Mouse (Mus musculus): ENCODE measurements around the gene Itga9. TPM values are rescaled to one million over a fixed set of nuclear protein-coding genes. Genes with fewer than 3 reads are reported as not detected.
"Not testable (repeated sequence)": the region's sequence is repeated elsewhere in the genome, so short reads cannot be mapped to it uniquely, and the experiment has no call there.

The Itga9 gene
- polyA plus RNA-seq, 1 experiment from 2014 or later = 3.7 TPM

DNA sequence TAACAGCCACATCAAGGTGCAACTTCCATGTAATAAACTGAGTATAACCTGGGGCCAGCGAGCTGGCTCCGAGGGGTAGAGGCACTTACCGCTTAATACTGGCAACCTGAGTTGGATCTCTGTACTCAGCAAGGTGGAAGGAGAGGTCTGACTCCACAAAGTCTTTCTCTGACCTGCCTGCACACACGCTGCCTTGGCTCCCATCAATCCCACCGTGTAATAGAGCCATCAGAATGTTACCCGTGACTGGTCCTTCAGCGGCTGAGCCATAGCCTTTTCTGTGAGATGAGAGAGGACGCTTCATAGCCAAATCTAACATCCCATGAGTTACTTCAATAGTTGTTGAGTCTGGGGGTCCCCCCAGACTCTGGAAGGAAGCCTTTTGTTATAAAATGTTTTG is 13.0 kb upstream of the Itga9 start:
- no peaks in the 10 kb centered on the region for H3K27me3 ChIP-seq (replicated peaks; ENCODE audit: control insufficient read depth, insufficient read depth, low read length)
- H3K4me3 ChIP-seq (ENCODE audit: low read length) = no peak overlapping the region
- no peak overlapping the region for H3K27ac ChIP-seq (ENCODE audit: low read length)
- no peaks in the 10 kb centered on the region for H3K36me3 ChIP-seq (ENCODE audit: control insufficient read depth, insufficient read depth, low read length)
- WGBS = 84% methylated on average over 8 of the region's 8 CpGs
- H3K9me3 ChIP-seq (ENCODE audit: control insufficient read depth, low read length) = no peaks in the 10 kb centered on the region
- 0 out of 2 replicates have a peak, but pooled peaks cover 7% of the 10 kb centered on the region for H3K4me1 ChIP-seq (ENCODE audit: control insufficient read depth, insufficient read depth, low read length)
- ATAC-seq = no peak
- no peak overlapping the region for H3K9ac ChIP-seq (ENCODE audit: low read depth, low read length)
- H3K4me2 ChIP-seq (ENCODE audit: low read depth, low read length) = no peak overlapping the region

DNA sequence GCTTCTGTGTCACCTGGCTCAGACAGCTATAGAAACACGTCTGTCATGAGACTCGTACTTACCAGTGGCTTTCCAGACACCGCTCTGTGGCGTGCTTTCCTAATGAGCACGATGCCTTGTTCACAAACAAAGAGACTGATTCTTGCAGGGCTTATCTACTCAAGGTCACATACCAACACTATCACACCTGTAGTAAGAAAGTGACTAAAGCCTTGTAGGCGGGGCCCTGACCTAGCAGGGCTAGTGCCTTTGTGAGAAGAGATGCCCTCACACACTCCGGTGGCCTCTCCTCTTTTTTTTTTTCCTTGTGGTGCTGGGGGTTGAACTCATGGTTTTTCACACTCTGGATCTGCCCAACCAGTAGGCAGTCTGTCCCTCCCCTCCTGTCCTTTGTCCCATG is 9.7 kb upstream of the Itga9 start:
- no peaks in the 10 kb centered on the region for H3K4me1 ChIP-seq (ENCODE audit: control insufficient read depth, insufficient read depth, low read length)
- no peak overlapping the region for H3K4me3 ChIP-seq (ENCODE audit: low read length)
- no peaks in the 10 kb centered on the region for H3K27me3 ChIP-seq (replicated peaks; ENCODE audit: control insufficient read depth, insufficient read depth, low read length)
- WGBS = 61% methylated on average over 7 of the region's 7 CpGs
- no peak overlapping the region for H3K9ac ChIP-seq (ENCODE audit: low read depth, low read length)
- peak; percentile 85 for ATAC-seq
- no peak overlapping the region for H3K27ac ChIP-seq (ENCODE audit: low read length)
- no peaks in the 10 kb centered on the region for H3K9me3 ChIP-seq (ENCODE audit: control insufficient read depth, low read length)
- H3K36me3 ChIP-seq (ENCODE audit: control insufficient read depth, insufficient read depth, low read length) = no peaks in the 10 kb centered on the region
- no peak overlapping the region for H3K4me2 ChIP-seq (ENCODE audit: low read depth, low read length)

DNA sequence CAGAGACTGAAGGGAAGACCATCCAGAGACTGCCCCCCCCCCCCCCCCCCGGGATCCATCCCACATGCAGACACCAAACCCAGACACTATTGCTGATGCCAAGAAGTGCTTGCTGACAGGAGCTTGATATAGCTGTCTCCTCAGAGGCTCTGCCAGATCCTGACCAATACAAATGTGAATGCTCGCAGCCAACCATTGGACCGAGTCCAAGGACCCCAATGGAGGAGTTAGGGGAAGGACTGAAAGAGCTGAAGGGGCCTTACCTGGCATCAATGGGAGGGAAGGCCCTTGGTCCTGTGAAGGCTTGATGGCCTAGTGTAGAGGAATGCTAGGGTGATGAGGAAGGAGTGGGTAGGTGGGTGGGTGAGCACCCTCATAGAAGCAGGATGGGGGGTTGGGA is 6.1 kb upstream of the Itga9 start:
- not testable (repeated sequence) for H3K27ac ChIP-seq (ENCODE audit: low read length); H3K4me1 ChIP-seq (ENCODE audit: control insufficient read depth, insufficient read depth, low read length); H3K36me3 ChIP-seq (ENCODE audit: control insufficient read depth, insufficient read depth, low read length); H3K4me2 ChIP-seq (ENCODE audit: low read depth, low read length); H3K4me3 ChIP-seq (ENCODE audit: low read length); ATAC-seq; H3K27me3 ChIP-seq (replicated peaks; ENCODE audit: control insufficient read depth, insufficient read depth, low read length); H3K9ac ChIP-seq (ENCODE audit: low read depth, low read length); H3K9me3 ChIP-seq (ENCODE audit: control insufficient read depth, low read length)
- 78% methylated on average over 3 of the region's 3 CpGs for WGBS

DNA sequence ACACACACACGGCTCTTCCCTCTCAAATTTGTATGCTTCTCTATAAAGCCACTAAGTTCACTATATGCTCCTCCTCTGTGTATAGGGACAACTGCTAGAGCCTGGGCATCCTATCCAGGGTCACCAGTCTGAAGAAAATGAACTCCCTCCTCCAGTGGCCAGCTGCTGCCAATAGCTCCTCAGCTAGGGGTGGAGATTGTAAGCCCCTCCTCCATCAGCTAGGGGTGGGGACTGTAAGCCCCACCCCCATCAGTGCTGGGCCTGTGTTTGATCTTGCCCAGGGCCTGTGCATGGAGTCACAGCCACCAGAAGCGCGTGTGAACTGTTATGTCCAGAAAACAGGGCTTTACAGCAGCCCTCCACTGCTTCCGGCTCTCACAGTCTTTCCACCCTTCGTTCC is 3.9 kb upstream of the Itga9 start:
- ATAC-seq = no peak
- H3K27me3 ChIP-seq (replicated peaks; ENCODE audit: control insufficient read depth, insufficient read depth, low read length) = peaks cover under 1% of the 10 kb centered on the region; the same call in 1 of the 2 replicates

GRCm38 (mm10) chr9:118606817-118607371 is 404 bp downstream of the Itga9 start:
- H3K27me3 ChIP-seq (replicated peaks; ENCODE audit: control insufficient read depth, insufficient read depth, low read length) = peaks cover 3% of the 10 kb centered on the region; the same call in 1 of the 2 replicates
- WGBS = under 1% methylated on average over 56 of the region's 68 CpGs
- peak overlapping the region; percentile 92 for H3K4me2 ChIP-seq (ENCODE audit: low read depth, low read length)
- peak overlapping the region; percentile 89 for H3K9ac ChIP-seq (ENCODE audit: low read depth, low read length)
- H3K4me3 ChIP-seq (ENCODE audit: low read length) = peak overlapping the region; percentile 80
- peak overlapping the region; percentile 67 for H3K27ac ChIP-seq (ENCODE audit: low read length)
- no peaks in the 10 kb centered on the region for H3K36me3 ChIP-seq (ENCODE audit: control insufficient read depth, insufficient read depth, low read length)
- no peaks in the 10 kb centered on the region for H3K9me3 ChIP-seq (ENCODE audit: control insufficient read depth, low read length)
- peaks cover 18% of the 10 kb centered on the region for H3K4me1 ChIP-seq (ENCODE audit: control insufficient read depth, insufficient read depth, low read length)
- peak; percentile 70 for ATAC-seq

More for the DNA sequence above, 3.9 kb upstream of the Itga9 start:
- no peak overlapping the region for H3K4me3 ChIP-seq (ENCODE audit: low read length)
- H3K9me3 ChIP-seq (ENCODE audit: control insufficient read depth, low read length) = no peaks in the 10 kb centered on the region
- H3K4me1 ChIP-seq (ENCODE audit: control insufficient read depth, insufficient read depth, low read length) = 0 out of 2 replicates have a peak, but pooled peaks cover 6% of the 10 kb centered on the region
- H3K36me3 ChIP-seq (ENCODE audit: control insufficient read depth, insufficient read depth, low read length) = no peaks in the 10 kb centered on the region
- H3K4me2 ChIP-seq (ENCODE audit: low read depth, low read length) = no peak overlapping the region
- no peak overlapping the region for H3K9ac ChIP-seq (ENCODE audit: low read depth, low read length)
- 79% methylated on average over 5 of the region's 5 CpGs for WGBS
- no peak overlapping the region for H3K27ac ChIP-seq (ENCODE audit: low read length)

DNA sequence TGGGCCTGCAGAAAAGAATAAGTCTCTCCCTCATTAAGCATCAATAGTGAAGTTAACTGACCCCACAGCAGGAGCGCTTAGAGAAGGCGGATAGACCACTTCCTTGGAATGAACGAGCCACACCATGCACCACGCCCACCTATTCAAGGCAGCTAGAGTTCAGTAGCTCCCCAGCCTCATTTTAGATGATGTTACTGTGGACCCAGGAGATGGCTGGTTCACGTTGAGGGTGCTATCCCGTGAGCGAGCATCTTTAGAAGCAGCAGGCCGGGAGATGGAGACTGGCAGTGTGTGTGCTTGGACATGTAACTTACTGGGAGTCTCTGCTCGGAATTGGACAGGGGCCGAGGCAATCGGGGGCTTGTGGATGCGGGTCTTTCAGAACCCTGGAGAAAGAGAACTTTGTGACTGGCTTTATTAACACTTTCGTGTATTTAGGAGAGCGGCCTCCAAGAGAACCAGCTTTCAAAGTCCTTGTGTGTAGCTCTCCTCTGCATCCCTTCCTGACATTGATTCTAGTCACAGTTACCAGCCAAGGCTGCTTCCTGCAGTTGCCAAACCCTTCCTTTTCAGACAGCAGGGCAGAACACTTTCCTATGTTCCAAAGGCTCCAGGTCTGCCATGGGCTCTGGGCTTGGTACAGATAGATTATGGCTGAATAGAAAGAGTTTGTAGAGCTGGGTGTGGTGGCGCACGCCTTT is 1.4 kb downstream of the Itga9 start:
- H3K4me3 ChIP-seq (ENCODE audit: low read length) = peak overlapping the region; percentile 80
- H3K36me3 ChIP-seq (ENCODE audit: control insufficient read depth, insufficient read depth, low read length) = no peaks in the 10 kb centered on the region
- ATAC-seq = no peak
- peak overlapping the region; percentile 89 for H3K9ac ChIP-seq (ENCODE audit: low read depth, low read length)
- WGBS = 58% methylated on average over 16 of the region's 16 CpGs
- no peak overlapping the region for H3K27ac ChIP-seq (ENCODE audit: low read length)
- H3K4me1 ChIP-seq (ENCODE audit: control insufficient read depth, insufficient read depth, low read length) = peaks cover 26% of the 10 kb centered on the region
- peaks cover 3% of the 10 kb centered on the region; the same call in 1 of the 2 replicates for H3K27me3 ChIP-seq (replicated peaks; ENCODE audit: control insufficient read depth, insufficient read depth, low read length)
- H3K4me2 ChIP-seq (ENCODE audit: low read depth, low read length) = peak overlapping the region; percentile 92
- H3K9me3 ChIP-seq (ENCODE audit: control insufficient read depth, low read length) = no peaks in the 10 kb centered on the region

- peaks cover 26% of the 10 kb centered on the region for H3K4me1 ChIP-seq (ENCODE audit: control insufficient read depth, insufficient read depth, low read length)
- no peak overlapping the region for H3K4me3 ChIP-seq (ENCODE audit: low read length)
- no peak for ATAC-seq
- H3K9ac ChIP-seq (ENCODE audit: low read depth, low read length) = no peak overlapping the region
- H3K4me2 ChIP-seq (ENCODE audit: low read depth, low read length) = peak overlapping the region; percentile 17; the same call in 1 of the 2 replicates
- 56% methylated on average over 4 of the region's 4 CpGs for WGBS
- peaks cover 3% of the 10 kb centered on the region; the same call in 1 of the 2 replicates for H3K27me3 ChIP-seq (replicated peaks; ENCODE audit: control insufficient read depth, insufficient read depth, low read length)
- H3K36me3 ChIP-seq (ENCODE audit: control insufficient read depth, insufficient read depth, low read length) = no peaks in the 10 kb centered on the region
- H3K27ac ChIP-seq (ENCODE audit: low read length) = no peak overlapping the region
- no peaks in the 10 kb centered on the region for H3K9me3 ChIP-seq (ENCODE audit: control insufficient read depth, low read length)
These were observed 2.1 kb downstream of the Itga9 start for GRCm38 (mm10) chr9:118608556-118608955.

GRCm38 (mm10) chr9:118610060-118610459 is 3.6 kb downstream of the Itga9 start:
- Histone ChIP-seq H3K27ac (ENCODE audit: low read length) (no peak overlapping the region), H3K9ac (ENCODE audit: low read depth, low read length) (no peak overlapping the region)
- 58% methylated on average over 10 of the region's 10 CpGs for WGBS

DNA sequence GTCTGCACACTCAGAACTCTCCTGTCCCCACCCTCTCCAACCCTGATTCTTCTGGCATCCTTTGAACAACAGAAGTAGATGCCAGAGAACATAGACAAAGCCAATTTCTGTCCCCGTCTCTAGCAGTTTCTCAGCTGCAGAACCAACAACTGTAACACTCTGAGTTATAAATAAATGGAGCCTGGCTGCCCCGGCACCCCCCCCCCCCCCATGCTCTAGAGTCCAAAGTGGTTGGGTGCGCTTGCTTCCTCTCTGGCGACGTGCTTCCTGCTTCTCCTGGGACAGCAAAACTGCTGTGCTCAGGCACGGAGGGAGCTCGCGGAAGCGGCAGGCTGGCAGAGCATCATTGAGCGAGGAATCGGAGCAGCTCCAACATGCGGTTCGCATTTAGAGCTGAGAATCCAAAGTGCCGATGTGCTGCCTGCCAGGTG is 4.6 kb downstream of the Itga9 start:
- ATAC-seq = no peak
- Histone ChIP-seq H3K27ac (ENCODE audit: low read length) (peak overlapping the region; percentile 14; the same call in 1 of the 2 replicates), H3K4me3 (ENCODE audit: low read length) (no peak overlapping the region), H3K9me3 (ENCODE audit: control insufficient read depth, low read length) (no peaks in the 10 kb centered on the region), H3K27me3 (replicated peaks; ENCODE audit: control insufficient read depth, insufficient read depth, low read length) (peaks cover 3% of the 10 kb centered on the region; the same call in 1 of the 2 replicates), H3K4me2 (ENCODE audit: low read depth, low read length) (0 out of 2 replicates have a peak overlapping the region, but pooled peaks have one; percentile 28), H3K9ac (ENCODE audit: low read depth, low read length) (no peak overlapping the region), H3K4me1 (ENCODE audit: control insufficient read depth, insufficient read depth, low read length) (peaks cover 25% of the 10 kb centered on the region), H3K36me3 (ENCODE audit: control insufficient read depth, insufficient read depth, low read length) (no peaks in the 10 kb centered on the region)
- 45% methylated on average over 14 of the region's 14 CpGs for WGBS

More at GRCm38 (mm10) chr9:118610060-118610459, 3.6 kb downstream of the Itga9 start:
- H3K4me3 ChIP-seq (ENCODE audit: low read length) = no peak overlapping the region
- peaks cover 3% of the 10 kb centered on the region; the same call in 1 of the 2 replicates for H3K27me3 ChIP-seq (replicated peaks; ENCODE audit: control insufficient read depth, insufficient read depth, low read length)
- H3K9me3 ChIP-seq (ENCODE audit: control insufficient read depth, low read length) = no peaks in the 10 kb centered on the region
- no peaks in the 10 kb centered on the region for H3K36me3 ChIP-seq (ENCODE audit: control insufficient read depth, insufficient read depth, low read length)
- no peak overlapping the region for H3K4me2 ChIP-seq (ENCODE audit: low read depth, low read length)
- H3K4me1 ChIP-seq (ENCODE audit: control insufficient read depth, insufficient read depth, low read length) = peaks cover 26% of the 10 kb centered on the region
- ATAC-seq = no peak
